Mouse (Mus musculus) left cerebral cortex, postnatal 14 days (tissue): ENCODE data around the gene Cdk17. TPM values are rescaled to one million over a fixed set of nuclear protein-coding genes. Genes with fewer than 3 reads are reported as not detected.
A peak's percentile ranks its signal among the peaks of the same experiment; 100 is the strongest.

Experiments used
- DNase-seq, 2 experiments: peaks; one replicate each; pipeline ENCODE4 v3.0.0; 2021 to 2022; ENCODE audit warnings: low spot score in 2 of 2, mixed read lengths in 1 of 2
- intact Hi-C: fragments of 180-260 bp; cut with DNase I; formaldehyde crosslinking; loops from one replicate; pipeline ENCODE4 v1.15.1; 2025
- total RNA-seq, 2 experiments: library from RNA; stranded (reverse); gene quantifications; 2 replicates each; pipeline ENCODE4 v1.2.3; 2021

Gene Cdk17
- total RNA-seq, 2 experiments from 2014 or later: 189 to 193 TPM

DNA sequence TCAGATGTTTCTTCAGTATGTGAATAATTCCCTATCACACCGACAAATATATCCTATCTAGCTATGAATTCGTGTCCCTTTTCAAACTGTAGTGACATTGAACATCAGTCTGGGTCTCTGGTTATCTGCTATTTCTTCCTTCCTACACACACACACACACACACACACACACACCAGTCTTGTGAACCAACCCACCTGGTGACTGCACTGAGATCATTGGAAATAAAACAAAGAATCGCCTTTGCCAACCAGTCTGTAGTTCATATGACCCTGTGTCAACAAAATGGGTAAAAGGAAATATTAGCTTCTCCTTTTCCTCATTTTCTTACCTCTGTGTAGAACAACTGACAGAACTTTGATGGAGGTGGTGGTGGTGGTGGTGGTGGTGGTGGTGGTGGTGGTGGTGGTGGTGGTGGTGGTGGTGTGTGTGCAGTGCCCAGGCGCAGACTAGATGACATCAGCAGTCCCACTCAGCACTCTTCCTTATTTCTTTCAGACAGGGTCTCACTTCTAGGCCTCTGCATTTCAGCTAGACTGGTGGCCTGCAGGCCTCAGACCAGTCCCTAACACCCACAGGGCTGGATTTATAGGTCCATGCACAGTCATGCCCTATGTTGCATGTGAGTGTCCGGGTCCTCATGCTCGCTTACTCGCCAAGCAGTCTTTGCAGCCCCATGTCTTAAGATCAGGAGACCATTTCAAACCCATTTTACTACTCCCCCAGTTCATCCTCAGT is 85.7 kb downstream of the Cdk17 start:
- DNase-seq: no peak
- intact Hi-C loops: no loop called here

GRCm38 (mm10) chr10:93247422-93247821 is 86.7 kb downstream of the Cdk17 start:
- intact Hi-C loops: no loop called here
- no peak for DNase-seq

- no peak for DNase-seq
- intact Hi-C loops: no loop called here
These were observed 87.2 kb downstream of the Cdk17 start for GRCm38 (mm10) chr10:93247902-93248301.

DNA sequence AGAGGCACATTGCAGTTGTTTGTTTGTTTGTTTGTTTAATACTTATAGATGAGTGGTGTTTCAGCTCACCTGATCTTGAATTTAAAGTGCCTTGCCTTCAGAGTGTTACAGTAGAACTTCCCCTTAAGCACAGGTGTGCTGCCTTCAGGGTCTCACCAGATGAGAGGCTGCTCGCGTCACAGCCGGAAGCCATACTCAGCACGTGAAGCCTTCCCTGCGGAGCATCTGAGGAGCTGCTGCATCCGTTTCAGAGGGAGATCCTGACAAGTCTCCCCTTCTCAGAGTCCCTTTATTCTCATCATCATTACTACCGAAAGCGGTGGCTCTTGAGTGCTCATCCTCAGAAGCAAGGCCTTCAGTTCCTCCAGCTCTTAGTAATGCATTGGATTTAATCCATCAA is 87.7 kb downstream of the Cdk17 start:
- intact Hi-C loops: no loop called here
- DNase-seq: no peak

DNA sequence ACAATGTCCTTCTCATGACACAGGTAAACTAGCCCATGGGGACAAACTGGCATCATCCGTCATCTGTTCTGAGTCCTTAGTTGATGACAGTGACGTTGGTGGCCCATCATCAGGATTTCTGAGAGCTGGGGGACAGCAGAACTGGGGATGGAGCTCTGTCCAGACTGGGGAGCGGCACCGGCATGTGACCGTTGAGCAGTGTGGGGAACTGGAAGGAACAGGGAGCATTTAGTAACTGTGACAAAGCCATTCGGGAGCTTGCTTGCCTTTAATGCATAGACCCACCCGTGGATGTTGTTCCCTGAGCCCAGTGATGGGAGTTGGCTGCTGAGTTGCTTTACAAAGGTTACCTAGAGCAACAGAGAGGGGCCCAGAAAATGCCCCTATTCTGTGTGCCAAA is 89.2 kb downstream of the Cdk17 start:
- no peak for DNase-seq
- intact Hi-C loops: no loop called here

DNA sequence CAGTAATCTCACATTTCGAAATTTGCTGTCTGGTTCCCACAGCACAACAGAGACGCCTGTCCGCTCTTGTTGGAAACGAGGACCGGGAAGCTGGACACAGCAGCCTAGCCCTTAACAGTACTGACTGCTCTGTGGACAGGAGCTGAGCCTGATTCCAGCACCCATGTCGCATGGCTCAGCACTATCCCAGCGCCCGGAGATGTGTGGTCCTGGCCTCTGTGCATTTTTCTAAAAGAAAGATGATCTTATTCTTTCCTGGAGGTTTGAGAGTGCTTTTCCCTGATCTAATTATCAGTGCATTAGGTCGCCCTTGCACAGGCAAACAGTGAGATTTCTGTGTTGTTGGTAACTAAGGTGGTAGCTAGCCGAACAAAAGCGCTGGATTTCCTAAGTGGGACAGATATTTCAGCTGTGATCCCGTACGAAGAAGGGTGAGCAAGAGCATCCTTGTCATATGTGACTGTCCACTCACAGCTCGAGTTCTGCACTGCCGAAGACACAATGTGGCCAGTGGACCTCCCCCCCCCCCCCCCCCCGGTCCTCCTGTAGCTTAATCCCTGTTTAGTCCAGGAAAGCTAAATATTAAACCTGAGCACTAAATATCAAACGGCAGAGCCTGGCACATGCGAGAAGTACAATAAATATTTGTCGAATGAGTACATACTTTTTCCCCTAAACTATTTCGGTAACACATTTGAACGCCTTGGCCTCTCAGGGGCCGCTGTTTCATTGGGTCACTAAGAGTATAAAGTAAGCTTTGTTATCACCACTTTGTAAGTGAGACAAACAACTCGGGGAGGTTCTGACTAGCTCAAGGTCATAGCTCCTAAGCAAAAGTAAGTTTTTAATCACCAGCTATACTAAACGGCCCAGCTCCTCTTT is 90.0 kb downstream of the Cdk17 start:
- no peak for DNase-seq
- intact Hi-C loops: no loop called here

DNA sequence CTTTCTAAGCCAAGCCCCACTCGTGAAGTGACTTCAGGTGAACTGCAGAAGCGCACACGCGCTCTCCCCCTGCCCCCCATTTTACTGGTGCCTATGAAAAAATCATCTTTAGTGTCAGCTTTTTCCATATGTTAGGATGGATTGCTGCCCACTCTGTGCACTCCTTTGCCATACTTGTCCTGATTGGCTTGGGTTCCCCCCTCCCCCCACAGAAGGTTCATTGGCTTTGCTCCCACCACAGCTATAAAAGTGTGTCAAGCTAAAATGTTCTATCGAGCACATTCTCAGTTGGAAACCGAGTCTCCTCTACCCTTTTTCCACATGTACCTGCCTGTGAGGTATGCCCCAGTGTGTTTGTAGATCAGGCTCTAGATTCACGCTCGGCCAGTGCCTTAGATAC is 90.8 kb downstream of the Cdk17 start:
- DNase-seq: no peak
- intact Hi-C loops: no loop called here

GRCm38 (mm10) chr10:93252661-93253060 is 92.0 kb downstream of the Cdk17 start:
- intact Hi-C loops: no loop called here
- DNase-seq: no peak

GRCm38 (mm10) chr10:93253156-93253555 is 92.5 kb downstream of the Cdk17 start:
- no peak for DNase-seq
- intact Hi-C loops: no loop called here

GRCm38 (mm10) chr10:93255294-93255693 is 94.6 kb downstream of the Cdk17 start:
- intact Hi-C loops: no loop called here
- DNase-seq: no peak

DNA sequence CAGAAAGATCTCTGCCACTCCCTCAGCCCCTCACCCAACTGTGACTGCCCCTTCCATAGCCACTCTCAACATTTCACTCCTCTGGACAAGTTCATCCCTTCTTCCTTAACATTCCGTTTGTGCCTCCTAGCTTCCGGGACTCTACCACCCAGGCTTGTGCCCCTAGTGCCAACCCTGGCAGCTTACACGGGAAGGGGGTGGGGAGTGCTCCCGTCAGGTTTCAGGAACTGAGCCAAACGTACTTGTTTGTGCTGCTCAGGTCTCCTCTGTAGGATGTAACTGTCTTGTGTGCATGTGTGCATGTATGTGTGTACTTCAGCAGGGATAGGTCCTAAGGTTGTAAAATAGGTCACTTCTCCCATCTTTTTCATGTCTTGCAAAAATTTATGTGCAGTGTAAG is 99.2 kb downstream of the Cdk17 start:
- intact Hi-C loops: no loop called here

DNA sequence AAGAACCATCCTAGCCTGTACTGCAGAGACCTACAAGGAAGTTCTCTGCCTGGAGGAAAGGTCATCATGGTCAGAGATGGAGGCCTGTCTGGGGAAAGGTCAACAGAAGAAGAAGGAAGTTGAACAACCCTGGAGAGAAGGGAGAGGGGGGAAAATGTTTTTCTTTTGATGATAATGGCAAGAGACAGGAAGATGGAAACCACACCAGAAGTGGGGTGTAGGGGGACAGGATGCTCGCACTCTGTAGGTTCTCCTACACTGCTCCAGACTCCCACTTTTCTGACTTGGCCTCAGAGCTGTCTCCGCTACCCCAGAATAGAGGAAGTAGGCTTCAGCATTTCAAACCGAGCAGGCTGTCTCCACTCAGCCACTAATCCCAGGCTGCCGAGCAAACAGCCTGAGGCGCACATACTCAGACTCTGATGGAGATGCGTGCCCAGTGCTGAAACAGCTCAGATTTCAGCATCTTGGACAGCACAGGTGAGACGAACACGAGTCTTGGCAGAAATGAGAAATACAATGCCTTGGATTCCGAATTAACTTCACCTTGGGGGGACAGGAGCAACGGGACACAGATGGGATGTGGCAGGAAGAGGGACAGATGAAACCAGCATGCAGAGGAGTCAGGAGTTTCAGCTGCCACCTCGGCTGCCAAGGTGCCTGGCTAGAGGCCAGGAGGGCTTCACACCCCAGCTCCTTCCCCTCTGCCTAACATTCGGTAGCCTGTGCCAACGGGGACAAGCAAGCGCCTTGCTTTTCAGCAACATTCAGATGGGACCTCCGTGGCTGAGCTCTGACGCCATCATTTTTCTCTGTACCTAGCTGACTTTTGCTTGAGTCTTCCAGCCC is 100.7 kb downstream of the Cdk17 start:
- peak in 1 of 2 experiments; percentile 57 for DNase-seq

More for the DNA sequence above, 99.2 kb downstream of the Cdk17 start:
- DNase-seq: no peak

DNA sequence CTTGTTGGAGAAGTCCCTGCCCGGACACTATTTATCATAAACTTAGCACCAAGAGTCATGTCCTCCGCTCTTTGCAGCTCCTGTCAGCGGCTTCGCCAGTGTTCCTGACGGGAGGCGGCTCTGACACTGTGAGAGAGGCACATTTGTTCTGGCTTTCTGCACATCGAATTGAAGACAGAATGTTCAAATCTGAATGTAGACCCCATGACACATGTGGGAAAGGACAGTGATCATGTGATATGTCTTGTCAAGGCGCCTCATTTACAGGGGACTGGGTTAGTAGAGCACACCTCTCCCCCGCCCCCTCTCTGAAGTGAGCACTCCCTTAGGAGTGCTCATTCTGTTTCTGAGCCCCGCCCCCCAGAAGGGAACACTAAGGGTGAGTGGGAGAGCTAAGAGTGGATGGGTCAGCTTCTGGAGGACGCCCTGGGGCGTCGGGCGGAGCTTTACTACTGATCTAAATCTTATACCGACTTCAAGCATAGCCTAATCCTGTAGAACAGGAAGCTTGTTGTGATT is 101.4 kb downstream of the Cdk17 start:
- no peak for DNase-seq
- intact Hi-C loops: no loop called here

More for the DNA sequence above, 100.7 kb downstream of the Cdk17 start:
- intact Hi-C loops: no loop called here

- DNase-seq: peak; percentile 63 to 77
- intact Hi-C loops: no loop called here
These were observed 102.8 kb downstream of the Cdk17 start for GRCm38 (mm10) chr10:93263431-93263830.

DNA sequence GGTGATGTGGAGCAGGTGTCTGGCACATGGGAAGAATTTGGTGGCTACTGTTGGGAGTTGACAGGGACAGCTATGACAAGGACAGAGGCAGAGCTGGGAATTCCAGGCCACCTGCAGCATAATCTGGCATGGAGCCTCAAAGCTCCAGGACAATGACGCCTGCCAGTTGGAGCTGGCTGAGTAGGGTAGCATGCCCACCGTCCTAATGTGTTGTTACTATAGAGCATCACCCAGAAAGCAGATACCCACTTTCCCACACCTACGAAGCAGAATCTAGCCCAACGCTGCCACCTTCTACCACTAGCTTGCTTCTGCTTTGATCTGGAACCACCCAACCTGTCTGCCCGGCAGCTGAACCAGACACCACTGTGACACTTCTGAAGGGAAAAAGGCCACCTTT is 103.3 kb downstream of the Cdk17 start:
- no peak for DNase-seq
- intact Hi-C loops: no loop called here

DNA sequence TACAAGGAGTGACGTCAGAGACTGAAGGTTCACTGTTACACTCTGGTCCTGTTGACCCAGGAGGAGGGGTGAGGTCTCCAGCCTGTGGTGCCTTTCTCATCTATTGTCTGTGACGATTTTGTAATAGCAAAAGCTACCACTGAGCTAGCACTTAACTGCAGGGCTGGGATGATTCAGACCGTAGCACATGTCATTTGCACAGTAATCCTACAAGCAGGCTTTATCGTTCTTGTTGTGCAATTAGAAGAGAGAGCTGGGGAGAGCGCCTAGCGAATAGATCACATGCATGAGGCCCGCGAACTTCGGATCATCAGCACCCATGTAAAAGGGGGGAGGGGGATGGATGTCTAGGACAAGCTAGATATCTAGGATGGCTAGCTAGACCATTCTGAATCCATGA is 105.2 kb downstream of the Cdk17 start:
- intact Hi-C loops: no loop called here
- no peak for DNase-seq

GRCm38 (mm10) chr10:93266521-93266920 is 105.8 kb downstream of the Cdk17 start:
- DNase-seq: peak in 1 of 2 experiments; percentile 46
- intact Hi-C loops: no loop called here

GRCm38 (mm10) chr10:93267509-93267908 is 106.8 kb downstream of the Cdk17 start:
- intact Hi-C loops: no loop called here
- no peak for DNase-seq

DNA sequence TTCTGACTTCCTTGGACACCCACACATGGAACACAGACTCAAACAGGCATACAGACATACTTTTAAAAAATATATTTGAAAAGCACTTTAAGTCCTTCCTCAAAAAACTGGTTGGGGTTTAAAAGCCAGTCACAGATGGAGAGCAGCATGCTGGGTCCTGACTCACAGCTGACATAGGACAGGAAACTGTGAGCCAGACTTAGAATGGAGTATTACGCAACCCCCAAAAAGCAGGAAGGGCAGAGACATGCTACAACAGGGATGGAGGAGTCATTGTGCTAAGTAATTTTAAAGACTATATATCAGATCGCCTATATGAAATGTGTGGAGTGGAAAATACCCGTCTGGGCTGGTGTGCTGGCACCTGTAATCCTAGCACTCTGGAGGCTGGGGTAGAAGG is 107.7 kb downstream of the Cdk17 start:
- no peak for DNase-seq
- intact Hi-C loops: no loop called here

DNA sequence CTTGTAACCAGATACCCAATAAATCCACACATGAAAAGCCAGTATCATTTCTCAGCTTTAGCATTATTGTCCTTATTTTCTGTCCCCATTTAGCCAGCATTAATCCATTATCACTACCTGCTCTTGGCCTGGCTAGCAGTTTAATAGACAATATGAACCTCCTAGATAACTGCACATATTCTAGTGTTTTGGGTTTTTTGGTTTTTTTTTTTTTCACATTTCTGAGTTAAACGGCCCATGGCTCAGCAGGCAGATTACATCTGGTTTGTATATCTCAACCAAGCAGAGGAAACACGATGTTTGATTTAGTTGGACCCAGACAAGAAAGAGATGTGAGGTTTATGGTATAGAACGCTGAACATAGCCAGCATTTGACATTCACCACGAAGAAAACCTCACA is 109.1 kb downstream of the Cdk17 start:
- intact Hi-C loops: loop anchor here (10.0 kb wide), 1 partner anchor 195 kb away; no protein-coding TSS in a partner anchor

More for the DNA sequence above, 109.1 kb downstream of the Cdk17 start:
- no peak for DNase-seq
